Mouse (Mus musculus) heart, adult 18-20 months (tissue): Measurements from ENCODE around the gene Hes5. TPM values are rescaled to one million over a fixed set of nuclear protein-coding genes. Genes with fewer than 3 reads are reported as not detected.

Source experiments
- DNase-seq, 2 experiments: peaks; one replicate each; pipeline ENCODE4 v3.0.0; 2021 to 2022; ENCODE audit warnings: mixed read lengths in 1 of 2
- total RNA-seq, 2 experiments: library from RNA; stranded (reverse); gene quantifications; 2 replicates each; pipeline ENCODE4 v1.2.3; 2021

Hes5 gene
- total RNA-seq, 2 experiments from 2014 or later = 0.31 to 0.67 TPM

DNA sequence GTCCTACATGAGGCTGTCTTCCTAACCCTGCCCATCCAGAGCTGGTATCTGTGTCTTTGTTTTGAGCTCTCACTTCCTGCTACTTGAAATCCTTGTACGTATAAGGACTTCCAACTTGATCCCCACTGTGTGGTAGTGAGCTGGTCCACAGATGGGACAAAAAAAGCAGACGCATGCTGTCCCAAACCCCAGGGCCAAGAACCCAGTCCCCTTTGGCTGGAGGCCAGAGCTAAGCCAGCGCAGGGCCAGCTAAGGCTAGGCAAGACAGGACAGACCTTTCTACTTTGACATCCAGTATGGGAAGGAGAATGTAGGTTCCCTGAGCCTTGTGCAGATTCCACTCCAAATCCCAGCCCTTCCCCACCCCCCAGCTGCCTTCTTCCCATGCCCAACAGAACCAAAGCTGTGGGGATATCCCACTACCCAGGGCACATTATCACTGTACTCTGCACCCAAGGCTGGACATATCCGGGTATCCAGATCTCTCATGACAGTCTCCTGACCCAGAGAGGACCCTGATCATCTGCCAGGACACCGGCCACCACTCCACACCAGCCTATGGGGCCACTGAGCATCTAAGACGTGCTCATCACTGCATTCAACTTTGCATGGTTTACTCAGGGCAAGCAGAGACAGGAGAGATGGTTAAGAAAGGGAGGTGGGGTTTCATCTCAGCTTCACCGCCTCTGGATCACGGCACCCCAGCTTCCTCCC is 50.7 kb downstream of the Hes5 start:
- no peak for DNase-seq

Other genes with a start within 250 kb of the Hes5 start
- gene Ttc34, start 123.5 kb upstream of the Hes5 start, total RNA-seq = under 1 TPM; 0.15 to 0.18 TPM
- under 1 TPM; 0.10 to 0.13 TPM for gene Mmel1, start 91.3 kb upstream of the Hes5 start, total RNA-seq
- gene Fam213b, start 61.8 kb upstream of the Hes5 start, total RNA-seq = 10 to 100 TPM; 82.5 to 98.2 TPM
- 1 to 10 TPM; 5.3 to 7.1 TPM for gene Tnfrsf14, start 32.4 kb upstream of the Hes5 start, total RNA-seq
- gene Pank4, start 3.2 kb downstream of the Hes5 start, total RNA-seq = 10 to 100 TPM; 38.7 to 41.4 TPM
- under 1 TPM in 1 of 2 experiments, not detected in 1; 0.28 TPM for gene Plch2, start 95.9 kb downstream of the Hes5 start, total RNA-seq
- gene Pex10, start 106.1 kb downstream of the Hes5 start, total RNA-seq = 10 to 100 TPM; 20.7 to 22.0 TPM
- gene Rer1, start 125.5 kb downstream of the Hes5 start, total RNA-seq = 10 to 100 TPM; 72.0 to 75.8 TPM
- gene Morn1, start 125.7 kb downstream of the Hes5 start, total RNA-seq = 1 to 10 TPM; 1.0 to 2.3 TPM